Mouse (Mus musculus) hindbrain, embryonic 11.5 days (tissue): ENCODE results near the gene Smim27. TPM values are rescaled to one million over a fixed set of nuclear protein-coding genes. Genes with fewer than 3 reads are reported as not detected.
"Not testable (repeated sequence)": the region's sequence is repeated elsewhere in the genome, so short reads cannot be mapped to it uniquely, and the experiment has no call there.

Source experiments
- ATAC-seq: fragments of 200-750 bp; cut with Nextera tagmentation; 2 replicates; pipeline ENCODE4 v1.8.0; 2017; ENCODE audit warnings: mild to moderate bottlenecking, moderate TSS enrichment, moderate library complexity; ENCODE audit not compliant: low FRiP score
- DNase-seq: peaks from one replicate; pipeline ENCODE4 v3.0.0-alpha.2; 2015; ENCODE audit warnings: low spot score
- H3K27ac ChIP-seq: fragments of 300-500 bp; sonication (generic); 2 replicates; pipeline ENCODE4 v1.5.1; 2014; ENCODE audit warnings: mild to moderate bottlenecking, low read depth, low read length
- H3K27me3 ChIP-seq: fragments of 300-500 bp; sonication (generic); 2 replicates; pipeline ENCODE4 v1.6.1; 2014; ENCODE audit warnings: mild to moderate bottlenecking, low read length, moderate library complexity, mixed read lengths; ENCODE audit not compliant: control insufficient read depth, insufficient read depth
- H3K36me3 ChIP-seq: fragments of 300-500 bp; sonication (generic); 2 replicates; pipeline ENCODE4 v1.6.1; 2014; ENCODE audit warnings: mild to moderate bottlenecking, low read length, moderate library complexity, mixed read lengths; ENCODE audit not compliant: control insufficient read depth, insufficient read depth
- H3K4me1 ChIP-seq: fragments of 300-500 bp; sonication (generic); replicated peaks from 2 replicates; pipeline ENCODE4 v1.6.1; 2014; ENCODE audit warnings: low read length, mixed read lengths; ENCODE audit not compliant: control insufficient read depth, insufficient read depth
- H3K4me2 ChIP-seq: fragments of 300-500 bp; sonication (generic); replicated peaks from 2 replicates; pipeline ENCODE4 v1.6.1; 2014; ENCODE audit warnings: mild to moderate bottlenecking, low read depth, low read length
- H3K4me3 ChIP-seq: fragments of 300-500 bp; sonication (generic); 2 replicates; pipeline ENCODE4 v1.5.1; 2014; ENCODE audit warnings: low read depth, low read length
- H3K9ac ChIP-seq: fragments of 300-500 bp; sonication (generic); 2 replicates; pipeline ENCODE4 v1.6.1; 2014; ENCODE audit warnings: low read depth, low read length
- H3K9me3 ChIP-seq: fragments of 300-500 bp; sonication (generic); 2 replicates; pipeline ENCODE4 v1.6.1; 2016; ENCODE audit warnings: low read length; ENCODE audit not compliant: control insufficient read depth
- WGBS: fragments of 180-500 bp; shearing (Covaris S2); extraction: QIAGEN DNeasy Blood & Tissue Kit; methylation state at CpG from one replicate; pipeline ENCODE4 v1.1.7; 2014; 5-methylcytosine and 5-hydroxymethylcytosine counted together
- polyA plus RNA-seq: library from polyadenylated mRNA; unstranded; fragments of >200 nt; fragmentation: Nextera tagmentation; extraction: Ambion mirVana; gene quantifications from 2 replicates; pipeline ENCODE4 v1.2.1, GENCODE M21; 2014

Smim27 gene
- polyA plus RNA-seq, 1 experiment from 2014 or later: 25.8 TPM

DNA sequence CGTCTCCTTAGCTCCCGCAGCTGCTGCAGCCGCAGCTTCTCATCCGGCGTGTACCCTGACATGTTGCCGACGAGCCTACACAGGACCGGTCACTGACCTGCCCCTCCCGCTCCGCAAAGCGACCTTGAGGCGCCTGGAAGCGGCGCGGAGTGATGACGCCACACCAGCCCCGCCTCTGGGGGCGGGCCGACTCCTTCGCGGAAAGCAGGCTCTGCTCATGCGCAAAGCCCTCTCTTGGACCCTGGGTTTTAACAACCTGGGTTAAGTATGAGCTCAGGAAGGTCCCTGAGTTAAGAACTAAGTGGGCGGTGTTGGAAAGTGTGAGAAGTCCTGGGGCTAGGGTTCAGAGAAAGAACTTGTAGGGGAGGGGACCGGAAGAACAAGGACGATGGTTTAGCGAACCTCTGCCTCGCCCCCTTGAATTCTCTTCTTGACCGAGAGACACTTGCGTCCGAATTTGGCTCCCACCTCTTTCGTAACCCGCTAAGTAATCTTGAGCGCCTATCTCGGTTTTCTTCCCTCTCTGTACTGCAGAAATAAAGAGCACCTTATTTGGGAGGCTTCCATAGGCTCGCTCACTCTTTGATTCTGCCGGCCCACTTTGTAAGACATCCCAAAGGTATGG is 10.0 kb downstream of the Smim27 start, which contains the start of gene Ndufb6:
Ndufb6 (minus strand) TSS at position 146 of the 625 bp plus-strand sequence.
- ATAC-seq: peak; percentile 97
- H3K4me2 ChIP-seq: peak within 1 kb of the TSS; percentile 90
- DNase-seq: peak; percentile 99
- no peaks in the 10 kb centered on the region for H3K9me3 ChIP-seq
- peak within 1 kb of the TSS; percentile 96 for H3K4me3 ChIP-seq
- H3K9ac ChIP-seq: peak within 1 kb of the TSS; percentile 86
- peaks cover 2% of the 10 kb centered on the region; the same call in 1 of the 2 replicates for H3K4me1 ChIP-seq
- WGBS: under 1% methylated on average over 36 of the region's 36 CpGs
- H3K27ac ChIP-seq: no peak within 1 kb of the TSS
- H3K27me3 ChIP-seq: no peaks in the 10 kb centered on the region
- no peaks in the 10 kb centered on the region for H3K36me3 ChIP-seq

DNA sequence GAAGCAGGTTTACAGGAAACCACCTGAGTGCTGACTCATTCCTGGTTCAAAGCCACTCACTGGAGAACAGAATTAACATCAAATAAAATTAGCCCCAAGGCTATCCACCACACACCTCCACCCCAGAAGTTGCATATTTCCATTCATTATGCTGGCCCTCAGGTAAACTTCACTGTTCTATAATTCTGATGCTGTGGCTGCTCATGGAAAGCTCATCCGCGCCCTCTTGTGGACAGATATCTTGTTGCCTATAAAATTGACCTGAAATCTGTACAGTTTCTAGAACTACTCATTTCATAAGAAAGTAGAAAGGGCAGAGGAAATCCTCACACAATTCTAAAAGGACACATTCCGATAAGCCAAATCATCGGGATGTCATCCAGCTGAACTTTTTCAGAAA is 16.2 kb downstream of the Smim27 start:
- no peaks in the 10 kb centered on the region for H3K36me3 ChIP-seq
- H3K9ac ChIP-seq: no peak overlapping the region
- 24% methylated on average over 4 of the region's 4 CpGs for WGBS
- no peak overlapping the region for H3K4me3 ChIP-seq
- H3K4me1 ChIP-seq: no peaks in the 10 kb centered on the region
- H3K9me3 ChIP-seq: no peaks in the 10 kb centered on the region
- no peak overlapping the region for H3K4me2 ChIP-seq
- no peaks in the 10 kb centered on the region for H3K27me3 ChIP-seq
- DNase-seq: peak; percentile 76
- ATAC-seq: no peak
- no peak overlapping the region for H3K27ac ChIP-seq

DNA sequence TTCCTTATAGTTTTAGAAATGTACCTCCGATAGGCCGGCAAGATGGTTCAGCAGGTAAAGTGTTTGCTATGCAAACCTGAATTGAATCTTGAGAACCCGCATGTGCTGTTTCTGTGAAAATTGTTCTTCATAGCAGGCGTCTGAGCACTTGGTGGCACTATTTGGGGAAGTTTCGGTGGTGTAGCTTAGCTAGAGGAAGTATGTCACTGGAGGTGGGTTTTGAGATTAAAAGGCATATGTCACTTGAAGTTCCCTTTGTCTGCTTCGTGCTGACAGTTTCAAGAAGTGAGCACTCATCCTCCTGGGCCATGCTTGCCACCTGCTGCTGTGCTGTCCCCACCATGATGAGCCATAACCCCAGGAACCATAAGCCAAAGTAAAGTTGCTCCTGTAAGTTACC is 18.0 kb downstream of the Smim27 start:
- Histone ChIP-seq H3K9me3 (no peaks in the 10 kb centered on the region), H3K27ac (no peak overlapping the region), H3K9ac (no peak overlapping the region), H3K27me3 (no peaks in the 10 kb centered on the region), H3K36me3 (no peaks in the 10 kb centered on the region), H3K4me2 (no peak overlapping the region), H3K4me1 (no peaks in the 10 kb centered on the region), H3K4me3 (no peak overlapping the region)
- no peak for DNase-seq
- no peak for ATAC-seq
- 79% methylated on average over 6 of the region's 6 CpGs for WGBS

DNA sequence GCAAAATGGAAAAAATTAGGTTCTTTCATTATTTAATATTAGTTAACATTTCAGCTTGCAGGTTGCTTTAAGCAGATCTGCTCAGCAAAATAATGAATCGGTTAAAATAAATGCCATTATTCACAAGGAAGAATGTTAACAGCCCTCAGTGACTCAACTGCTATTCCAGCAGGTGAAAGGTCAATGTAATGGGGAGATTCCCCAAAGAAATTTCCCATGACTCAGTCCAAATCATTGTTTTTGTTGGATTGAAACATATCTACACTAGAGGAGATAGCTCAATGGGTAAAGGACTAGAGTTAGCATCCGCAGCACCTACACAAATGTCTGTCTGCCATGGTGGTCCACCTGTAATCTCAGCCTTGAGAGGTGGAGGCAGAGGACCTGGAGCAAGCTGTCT is 19.7 kb downstream of the Smim27 start:
- H3K4me1 ChIP-seq: no peaks in the 10 kb centered on the region
- no peak overlapping the region for H3K4me3 ChIP-seq
- no peak overlapping the region for H3K9ac ChIP-seq
- WGBS: 85% methylated on average over 2 of the region's 2 CpGs
- no peak for DNase-seq
- H3K4me2 ChIP-seq: no peak overlapping the region
- no peaks in the 10 kb centered on the region for H3K36me3 ChIP-seq
- no peak overlapping the region for H3K27ac ChIP-seq
- no peak for ATAC-seq
- no peaks in the 10 kb centered on the region for H3K9me3 ChIP-seq
- no peaks in the 10 kb centered on the region for H3K27me3 ChIP-seq

DNA sequence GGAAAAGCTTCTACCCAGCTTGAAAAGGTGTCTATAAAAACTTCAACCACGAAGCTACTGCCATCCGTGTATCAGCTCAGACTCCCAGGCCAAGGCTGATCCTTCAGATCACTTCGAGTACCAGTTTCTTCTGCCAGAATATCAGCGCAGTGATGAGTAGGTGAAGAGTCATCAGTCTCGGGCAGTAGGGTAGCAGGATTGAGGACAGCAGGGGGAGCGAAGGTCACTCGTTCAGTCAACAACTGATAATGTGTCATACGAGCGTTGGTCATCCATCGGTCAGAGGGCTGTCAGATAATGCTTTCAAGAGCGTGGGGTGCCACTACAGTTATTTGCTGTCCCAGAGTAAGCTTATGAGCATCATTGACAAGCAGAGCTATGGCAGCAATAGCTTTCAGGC is 22.1 kb downstream of the Smim27 start:
- not testable (repeated sequence) for H3K4me1 ChIP-seq, H3K36me3 ChIP-seq, ATAC-seq, H3K4me2 ChIP-seq, H3K9me3 ChIP-seq, H3K9ac ChIP-seq, H3K27me3 ChIP-seq, H3K27ac ChIP-seq, DNase-seq, H3K4me3 ChIP-seq
- WGBS: 96% methylated on average over 11 of the region's 11 CpGs

DNA sequence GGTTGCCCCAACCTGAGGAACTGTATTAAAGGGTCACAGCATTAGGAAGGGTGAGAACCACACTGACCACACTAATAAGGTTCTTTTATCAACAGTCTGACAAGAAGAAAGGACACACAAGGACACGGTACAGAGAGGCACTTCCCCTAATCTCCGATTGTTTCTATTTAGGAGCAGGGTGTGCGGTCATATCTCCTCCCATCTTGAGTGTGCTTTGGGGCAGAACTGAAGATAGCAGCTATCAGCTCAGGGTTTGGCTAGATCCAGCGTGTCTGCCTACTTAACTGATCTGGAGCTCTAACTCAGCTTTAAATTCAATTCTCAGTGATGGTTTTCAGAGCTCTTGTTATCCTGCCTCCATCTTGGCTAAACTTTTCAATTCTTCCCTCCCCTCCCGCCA is 29.8 kb downstream of the Smim27 start:
- no peak overlapping the region for H3K9ac ChIP-seq
- H3K4me1 ChIP-seq: no peaks in the 10 kb centered on the region
- no peak overlapping the region for H3K4me3 ChIP-seq
- no peak for DNase-seq
- H3K9me3 ChIP-seq: no peaks in the 10 kb centered on the region
- H3K27me3 ChIP-seq: no peaks in the 10 kb centered on the region
- H3K36me3 ChIP-seq: no peaks in the 10 kb centered on the region
- H3K27ac ChIP-seq: no peak overlapping the region
- WGBS: 81% methylated on average over 5 of the region's 5 CpGs
- ATAC-seq: no peak
- H3K4me2 ChIP-seq: no peak overlapping the region

DNA sequence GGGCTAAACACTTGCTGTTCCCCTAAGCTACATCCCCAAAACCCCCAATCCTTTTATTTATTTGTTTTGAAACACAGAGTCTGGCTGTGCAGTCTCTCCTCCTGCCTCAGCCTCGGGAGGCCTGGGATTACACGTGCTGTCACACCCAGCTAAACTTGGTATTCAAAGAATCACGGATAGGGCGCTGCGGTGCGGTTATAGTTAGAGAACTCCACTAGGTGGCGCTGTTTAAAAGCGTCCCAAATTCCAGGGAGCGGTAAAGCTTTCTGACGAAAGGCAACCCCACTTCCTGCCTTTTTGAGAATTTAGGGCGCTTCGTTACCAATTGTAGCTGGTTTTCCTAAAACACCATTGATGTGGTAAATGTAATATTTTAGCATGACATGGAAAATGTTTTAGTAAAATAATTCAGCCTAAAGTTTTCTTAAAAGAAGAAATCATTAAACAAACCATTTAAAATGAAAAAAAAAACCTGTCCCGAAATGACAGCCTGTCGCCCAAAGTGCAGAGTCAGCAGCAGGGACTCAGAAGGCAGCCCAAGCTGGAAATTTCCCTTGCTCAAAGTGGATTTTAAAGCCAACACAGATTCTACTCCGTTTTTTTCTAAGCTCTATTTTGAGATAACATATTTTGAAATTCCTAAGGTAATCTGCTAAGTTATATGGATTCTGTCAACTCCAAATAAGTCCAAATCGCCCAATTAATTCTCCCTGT is 31.9 kb downstream of the Smim27 start:
- no peak overlapping the region for H3K4me2 ChIP-seq
- no peak overlapping the region for H3K27ac ChIP-seq
- ATAC-seq: peak; percentile 79
- H3K4me1 ChIP-seq: no peaks in the 10 kb centered on the region
- no peaks in the 10 kb centered on the region for H3K36me3 ChIP-seq
- H3K9ac ChIP-seq: no peak overlapping the region
- WGBS: 14% methylated on average over 16 of the region's 16 CpGs
- no peaks in the 10 kb centered on the region for H3K27me3 ChIP-seq
- H3K4me3 ChIP-seq: no peak overlapping the region
- DNase-seq: peak; percentile 90
- no peaks in the 10 kb centered on the region for H3K9me3 ChIP-seq

DNA sequence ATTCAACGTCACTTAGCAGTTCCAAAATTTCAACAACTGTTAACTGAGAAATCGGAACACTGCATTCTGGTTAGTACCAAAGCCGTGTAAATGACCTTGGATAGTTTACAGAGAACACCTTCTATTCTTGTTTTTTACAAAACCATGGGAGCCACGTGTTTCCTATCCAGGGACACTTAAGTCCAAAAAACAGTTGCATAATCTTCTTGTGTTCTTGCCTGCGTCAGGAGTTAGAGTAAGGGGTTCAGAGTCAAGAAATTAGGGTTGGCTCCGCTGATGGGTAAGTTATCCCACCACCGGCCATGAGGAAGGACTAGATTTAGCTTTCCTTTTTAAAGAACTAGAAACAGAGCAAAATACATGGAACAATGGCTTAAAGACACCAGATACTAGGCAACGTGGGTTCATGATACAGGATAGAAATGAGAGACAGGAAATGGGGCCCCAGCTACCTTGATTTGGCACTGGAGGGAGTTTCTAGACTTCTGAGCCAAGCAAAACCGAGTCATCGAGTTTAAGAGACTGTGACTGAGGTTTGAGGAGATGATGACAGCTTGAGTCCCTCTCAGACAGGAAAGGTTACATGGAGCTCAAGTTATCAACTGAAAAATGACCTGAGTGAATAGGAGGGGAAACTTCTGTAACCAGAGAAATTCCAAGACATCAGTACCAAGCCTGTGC is 33.2 kb downstream of the Smim27 start:
- no peaks in the 10 kb centered on the region for H3K4me1 ChIP-seq
- no peak for ATAC-seq
- no peak overlapping the region for H3K9ac ChIP-seq
- H3K36me3 ChIP-seq: no peaks in the 10 kb centered on the region
- no peak overlapping the region for H3K27ac ChIP-seq
- no peak overlapping the region for H3K4me3 ChIP-seq
- 89% methylated on average over 10 of the region's 10 CpGs for WGBS
- H3K9me3 ChIP-seq: no peaks in the 10 kb centered on the region
- no peaks in the 10 kb centered on the region for H3K27me3 ChIP-seq
- H3K4me2 ChIP-seq: no peak overlapping the region
- no peak for DNase-seq
